Mouse (Mus musculus) hindbrain, embryonic 14.5 days (tissue): ENCODE data around the gene Rpl35. TPM values are rescaled to one million over a fixed set of nuclear protein-coding genes. Genes with fewer than 3 reads are reported as not detected.

Experiments used
- ATAC-seq: fragments of 200-750 bp; cut with Nextera tagmentation; 2 replicates; pipeline ENCODE4 v1.8.0; 2017; ENCODE audit warnings: moderate number of reproducible peaks, mild to moderate bottlenecking, moderate TSS enrichment, moderate library complexity; ENCODE audit not compliant: low FRiP score
- DNase-seq: peaks from one replicate; pipeline ENCODE4 v3.0.0-alpha.2; 2015; ENCODE audit warnings: low spot score
- H3K27ac ChIP-seq: fragments of 300-500 bp; sonication (generic); 2 replicates; pipeline ENCODE4 v1.5.1; 2014; ENCODE audit warnings: mild to moderate bottlenecking, moderate library complexity
- H3K27me3 ChIP-seq: fragments of 300-500 bp; sonication (generic); 2 replicates; pipeline ENCODE4 v1.6.1; 2014; ENCODE audit warnings: mild to moderate bottlenecking, low read length, mixed read lengths; ENCODE audit not compliant: control insufficient read depth, insufficient read depth
- H3K36me3 ChIP-seq: fragments of 300-500 bp; sonication (generic); replicated peaks from 2 replicates; pipeline ENCODE4 v1.6.1; 2014; ENCODE audit not compliant: control insufficient read depth, insufficient read depth
- H3K4me1 ChIP-seq: fragments of 300-500 bp; sonication (generic); replicated peaks from 2 replicates; pipeline ENCODE4 v1.6.1; 2014; ENCODE audit warnings: antibody characterized with exemption, low read length, mixed read lengths; ENCODE audit not compliant: control insufficient read depth, insufficient read depth
- H3K4me2 ChIP-seq: fragments of 300-500 bp; sonication (generic); replicated peaks from 2 replicates; pipeline ENCODE4 v1.6.1; 2014; ENCODE audit warnings: mild to moderate bottlenecking, moderate library complexity
- H3K4me3 ChIP-seq: fragments of 300-500 bp; sonication (generic); replicated peaks from 2 replicates; pipeline ENCODE4 v1.5.1; 2014; ENCODE audit warnings: mild to moderate bottlenecking, low read length
- H3K9ac ChIP-seq: fragments of 300-500 bp; sonication (generic); 2 replicates; pipeline ENCODE4 v1.6.1; 2014
- H3K9me3 ChIP-seq: fragments of 300-500 bp; sonication (generic); 2 replicates; pipeline ENCODE4 v1.6.1; 2016; ENCODE audit warnings: low read length; ENCODE audit not compliant: control insufficient read depth
- WGBS: fragments of 180-500 bp; shearing (Covaris S2); extraction: QIAGEN DNeasy Blood & Tissue Kit; methylation state at CpG from one replicate; pipeline ENCODE4 v1.1.7; 2014; 5-methylcytosine and 5-hydroxymethylcytosine counted together
- polyA plus RNA-seq: library from polyadenylated mRNA; unstranded; fragments of >200 nt; fragmentation: Nextera tagmentation; extraction: Ambion mirVana; gene quantifications from 2 replicates; pipeline ENCODE4 v1.2.1, GENCODE M21; 2014

Rpl35 gene
- polyA plus RNA-seq, 1 experiment from 2014 or later, result 697 TPM

DNA sequence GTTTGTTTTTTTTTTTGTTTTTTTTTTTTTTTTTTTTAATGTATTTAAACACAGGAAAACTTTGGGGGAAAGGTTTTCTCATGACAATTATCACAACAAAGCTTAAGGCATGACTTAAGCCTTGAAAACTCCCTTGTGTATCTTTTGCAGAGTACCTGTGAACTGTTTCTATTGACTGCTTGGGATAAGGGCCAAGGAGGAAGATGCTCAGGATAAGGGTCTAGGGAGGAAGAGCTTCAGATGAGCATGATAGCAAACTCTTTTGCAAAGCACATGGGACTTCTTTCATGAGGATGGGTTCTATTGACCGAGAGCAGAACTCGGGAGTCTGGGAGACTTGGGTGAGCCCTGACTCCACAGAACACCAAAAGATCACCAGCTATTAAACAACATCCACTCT is 35.8 kb downstream of the Rpl35 start:
- Histone ChIP-seq H3K4me1 (no peaks in the 10 kb centered on the region), H3K9me3 (no peaks in the 10 kb centered on the region), H3K27ac (no peak overlapping the region), H3K4me2 (no peak overlapping the region), H3K4me3 (no peak overlapping the region), H3K36me3 (no peaks in the 10 kb centered on the region), H3K27me3 (no peaks in the 10 kb centered on the region), H3K9ac (no peak overlapping the region)
- WGBS, result 96% methylated on average over 2 of the region's 2 CpGs
- no peak for ATAC-seq
- no peak for DNase-seq

DNA sequence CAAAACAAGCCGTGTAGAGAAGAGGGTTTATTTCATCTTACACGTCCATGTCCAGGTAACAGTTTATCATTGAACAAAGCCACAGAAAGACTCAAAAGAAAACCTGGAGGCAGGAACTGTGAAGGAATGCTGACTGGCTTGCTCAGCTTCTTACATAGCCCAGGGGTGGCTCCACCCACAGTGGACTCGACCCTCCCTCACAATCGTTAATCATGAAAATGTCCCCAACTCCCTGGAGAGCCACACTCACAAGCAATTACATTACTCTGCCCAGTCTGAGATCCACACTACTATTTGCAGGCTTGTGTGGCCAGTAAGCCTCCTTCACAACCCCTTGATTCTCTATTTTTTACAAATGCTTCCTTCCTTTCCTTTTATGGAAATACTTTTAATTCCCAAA is 41.2 kb downstream of the Rpl35 start:
- H3K9ac ChIP-seq, result no peak overlapping the region
- no peaks in the 10 kb centered on the region for H3K4me1 ChIP-seq
- WGBS, result 27% methylated on average over 4 of the region's 4 CpGs
- ATAC-seq (no peak), DNase-seq (no peak)
- H3K4me2 ChIP-seq, result no peak overlapping the region
- no peaks in the 10 kb centered on the region for H3K27me3 ChIP-seq
- H3K27ac ChIP-seq, result no peak overlapping the region
- no peaks in the 10 kb centered on the region for H3K36me3 ChIP-seq
- H3K4me3 ChIP-seq, result no peak overlapping the region
- H3K9me3 ChIP-seq, result no peaks in the 10 kb centered on the region

DNA sequence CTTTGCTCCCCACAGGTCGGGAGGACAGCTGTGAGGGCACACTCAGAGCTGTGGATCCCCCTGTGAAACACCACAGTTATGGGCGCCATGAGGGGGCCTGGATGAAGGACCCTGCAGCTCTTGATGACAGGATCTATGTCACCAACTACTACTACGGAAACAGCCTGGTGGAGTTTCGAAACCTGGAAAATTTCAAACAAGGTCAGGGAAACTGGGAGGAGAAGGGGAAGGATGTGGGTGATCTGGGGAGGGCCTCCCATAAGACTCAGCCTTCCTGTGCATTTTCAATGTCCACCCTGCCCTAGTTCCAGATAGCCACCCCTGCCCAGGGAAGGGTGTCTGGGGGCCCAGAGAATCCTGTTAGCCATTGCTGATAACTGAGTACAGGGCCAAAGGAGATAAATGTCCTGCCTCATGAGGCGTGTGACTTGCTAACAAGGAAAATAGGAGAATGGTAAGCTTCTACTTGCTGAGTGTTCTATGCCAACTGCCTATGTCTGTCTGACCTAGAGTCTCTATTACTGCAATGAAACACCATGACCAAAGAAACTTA is 47.7 kb downstream of the Rpl35 start:
- H3K9me3 ChIP-seq, result no peaks in the 10 kb centered on the region
- no peak overlapping the region for H3K4me3 ChIP-seq
- no peak overlapping the region for H3K9ac ChIP-seq
- H3K27me3 ChIP-seq, result no peaks in the 10 kb centered on the region
- no peak overlapping the region for H3K4me2 ChIP-seq
- WGBS, result 87% methylated on average over 5 of the region's 5 CpGs
- ATAC-seq (no peak), DNase-seq (no peak)
- H3K4me1 ChIP-seq, result no peaks in the 10 kb centered on the region
- no peak overlapping the region for H3K27ac ChIP-seq
- H3K36me3 ChIP-seq, result no peaks in the 10 kb centered on the region

DNA sequence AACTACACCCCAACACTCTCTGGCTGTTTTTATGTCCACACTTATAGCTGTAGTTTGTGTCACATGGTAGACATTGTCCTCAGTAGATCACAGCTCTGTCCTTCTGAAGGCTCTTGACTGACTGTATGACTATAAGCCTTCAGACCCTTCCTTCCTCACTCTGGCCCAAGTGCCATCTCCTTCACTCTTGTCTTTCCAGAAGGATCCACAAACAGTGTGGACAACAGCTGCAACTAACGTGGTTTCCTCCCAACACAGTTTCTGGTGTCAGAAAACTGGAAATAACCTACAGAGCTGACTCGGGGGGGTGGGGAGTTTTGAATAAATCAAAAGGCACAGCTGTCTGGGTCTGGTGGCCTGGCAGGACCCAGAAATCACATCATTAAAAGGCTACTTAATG is 49.4 kb downstream of the Rpl35 start:
- Histone ChIP-seq H3K9ac (no peak overlapping the region), H3K4me2 (no peak overlapping the region), H3K4me3 (no peak overlapping the region), H3K36me3 (no peaks in the 10 kb centered on the region), H3K9me3 (no peaks in the 10 kb centered on the region), H3K27me3 (no peaks in the 10 kb centered on the region), H3K27ac (no peak overlapping the region), H3K4me1 (no peaks in the 10 kb centered on the region)
- ATAC-seq (no peak), DNase-seq (no peak)
- 76% methylated on average over 2 of the region's 2 CpGs for WGBS

DNA sequence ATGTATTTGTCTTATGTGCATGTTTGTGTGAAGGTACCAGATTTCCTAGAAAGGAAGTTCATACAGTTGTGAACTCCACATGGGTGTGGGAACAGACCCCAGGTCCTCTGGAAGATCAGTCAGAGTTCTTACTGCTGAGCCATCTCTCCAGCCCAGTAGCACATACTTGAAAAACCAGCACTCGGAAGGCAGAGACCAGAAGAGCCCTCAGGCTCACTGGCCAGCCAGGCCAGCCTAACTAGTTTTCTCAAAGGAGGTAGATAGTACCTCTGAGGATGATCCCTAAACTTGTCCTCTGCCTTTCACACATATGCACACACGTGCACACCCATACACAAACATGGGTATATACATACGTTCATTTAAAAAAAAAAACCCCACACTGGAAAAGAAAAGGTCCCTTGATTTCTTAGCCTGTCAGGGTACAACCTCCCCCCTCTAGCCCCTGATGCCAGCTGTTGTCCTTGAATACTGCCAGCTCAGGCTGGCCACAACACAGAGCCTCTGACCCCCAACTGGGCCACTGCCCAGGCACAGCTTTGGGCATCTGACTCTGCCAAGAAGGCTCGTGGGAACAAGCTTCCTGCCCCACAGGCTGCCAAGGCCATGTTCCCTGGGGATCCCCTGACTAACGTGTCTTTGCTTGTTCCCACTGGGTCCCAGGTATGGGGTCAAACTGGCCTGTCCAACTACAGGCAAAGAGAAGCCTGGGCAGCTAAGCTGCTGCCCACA is 52.1 kb downstream of the Rpl35 start:
- Histone ChIP-seq H3K27me3 (no peaks in the 10 kb centered on the region), H3K4me2 (no peak overlapping the region), H3K4me1 (0 out of 2 replicates have a peak, but pooled peaks cover 6% of the 10 kb centered on the region), H3K36me3 (no peaks in the 10 kb centered on the region), H3K4me3 (no peak overlapping the region), H3K27ac (no peak overlapping the region), H3K9ac (no peak overlapping the region), H3K9me3 (no peaks in the 10 kb centered on the region)
- ATAC-seq, result no peak
- DNase-seq, result no peak
- WGBS, result 72% methylated on average over 5 of the region's 5 CpGs

Other genes starting within 250 kb of the Rpl35 start
- 3.8 and 4.0 TPM in 2 replicates for gene Nr6a1, start 77.9 kb downstream of the Rpl35 start, polyA plus RNA-seq
- 4.6 and 5.6 TPM in 2 replicates for gene Olfml2a, start 73.6 kb downstream of the Rpl35 start, polyA plus RNA-seq
- 1.1 and 1.2 TPM in 2 replicates for gene Wdr38, start 8.1 kb downstream of the Rpl35 start, polyA plus RNA-seq
- gene Arpc5l, start 276 bp downstream of the Rpl35 start, polyA plus RNA-seq, result 146 and 155 TPM in 2 replicates
- 29.1 and 34.2 TPM in 2 replicates for gene Golga1, start 59.9 kb upstream of the Rpl35 start, polyA plus RNA-seq
- gene Scai, start 185.1 kb upstream of the Rpl35 start, polyA plus RNA-seq, result 17.4 and 21.0 TPM in 2 replicates
- gene Ppp6c, start 220.8 kb upstream of the Rpl35 start, polyA plus RNA-seq, result 78.0 and 97.0 TPM in 2 replicates